Mouse (Mus musculus) midbrain, embryonic 12.5 days (tissue): Measurements from ENCODE around the gene Olfr617. TPM values are rescaled to one million over a fixed set of nuclear protein-coding genes. Genes with fewer than 3 reads are reported as not detected.
"Not testable (repeated sequence)": the region's sequence is repeated elsewhere in the genome, so short reads cannot be mapped to it uniquely, and the experiment has no call there.

Experiments used
- ATAC-seq: fragments of 200-750 bp; cut with Nextera tagmentation; 2 replicates; pipeline ENCODE4 v1.8.0; 2017; ENCODE audit warnings: low read depth, moderate TSS enrichment, moderate library complexity; ENCODE audit not compliant: low FRiP score
- H3K27ac ChIP-seq: fragments of 300-500 bp; sonication (generic); replicated peaks from 2 replicates; pipeline ENCODE4 v1.5.1; 2016; ENCODE audit warnings: mild to moderate bottlenecking
- H3K27me3 ChIP-seq: fragments of 300-500 bp; sonication (generic); 2 replicates; pipeline ENCODE4 v1.6.1; 2016; ENCODE audit warnings: mild to moderate bottlenecking
- H3K36me3 ChIP-seq: fragments of 300-500 bp; sonication (generic); 2 replicates; pipeline ENCODE4 v1.6.1; 2016
- H3K4me1 ChIP-seq: fragments of 300-500 bp; sonication (generic); 2 replicates; pipeline ENCODE4 v1.6.1; 2016
- H3K4me2 ChIP-seq: fragments of 300-500 bp; sonication (generic); replicated peaks from 2 replicates; pipeline ENCODE4 v1.6.1; 2016; ENCODE audit warnings: mild to moderate bottlenecking, moderate library complexity
- H3K4me3 ChIP-seq: fragments of 300-500 bp; sonication (generic); 2 replicates; pipeline ENCODE4 v1.5.1; 2016; ENCODE audit warnings: mild to moderate bottlenecking
- H3K9ac ChIP-seq: fragments of 300-500 bp; sonication (generic); replicated peaks from 2 replicates; pipeline ENCODE4 v1.6.1; 2016; ENCODE audit warnings: mild to moderate bottlenecking, moderate library complexity
- H3K9me3 ChIP-seq: fragments of 300-500 bp; sonication (generic); 2 replicates; pipeline ENCODE4 v1.6.1; 2016; ENCODE audit warnings: mild to moderate bottlenecking
- WGBS: fragments of 180-500 bp; shearing (Covaris S2); methylation state at CpG from one replicate; pipeline ENCODE4 v1.1.7; 2016; 5-methylcytosine and 5-hydroxymethylcytosine counted together
- microRNA-seq: library from miRNA; unstranded; fragments of <30 nt; microRNA quantifications from one replicate; pipeline ENCODE4, GENCODE M21; 2017
- polyA plus RNA-seq: library from polyadenylated mRNA; unstranded; fragments of >200 nt; fragmentation: Nextera tagmentation; extraction: Ambion mirVana; gene quantifications from 2 replicates; pipeline ENCODE4 v1.2.1, GENCODE M21; 2016

Olfr617 gene
- not detected in 2 replicates for polyA plus RNA-seq

DNA sequence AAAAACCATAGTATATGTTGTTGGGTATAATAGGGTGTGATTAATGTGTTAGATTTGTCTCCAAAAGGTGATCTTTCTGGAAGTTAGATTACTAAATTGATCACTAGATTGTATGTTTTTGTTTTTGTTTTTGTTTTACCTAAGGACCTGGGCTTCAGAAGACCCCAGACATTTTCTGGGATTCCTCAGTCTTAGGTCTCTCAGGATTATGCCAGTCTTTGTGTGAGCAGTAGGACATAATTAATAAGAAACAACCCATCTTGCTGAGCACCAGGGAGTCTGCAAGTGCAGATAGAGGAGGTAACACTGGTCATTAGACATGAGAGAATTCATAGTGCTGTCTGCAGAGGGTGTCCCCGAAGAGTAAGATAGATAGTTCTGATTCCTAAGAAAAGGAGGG is at the start of gene Olfr617:
Olfr617 (plus strand) TSS at position 301 of the 400 bp plus-strand sequence.
- no peaks in the 10 kb centered on the region for H3K4me1 ChIP-seq
- H3K27ac ChIP-seq, result no peak within 1 kb of the TSS
- H3K9me3 ChIP-seq, result no peaks in the 10 kb centered on the region
- WGBS, result 82% methylated on average over 1 of the region's 1 CpGs
- H3K9ac ChIP-seq, result no peak within 1 kb of the TSS
- no peaks in the 10 kb centered on the region for H3K36me3 ChIP-seq
- no peak within 1 kb of the TSS for H3K4me3 ChIP-seq
- no peaks in the 10 kb centered on the region for H3K27me3 ChIP-seq
- no peak for ATAC-seq
- no peak within 1 kb of the TSS for H3K4me2 ChIP-seq

DNA sequence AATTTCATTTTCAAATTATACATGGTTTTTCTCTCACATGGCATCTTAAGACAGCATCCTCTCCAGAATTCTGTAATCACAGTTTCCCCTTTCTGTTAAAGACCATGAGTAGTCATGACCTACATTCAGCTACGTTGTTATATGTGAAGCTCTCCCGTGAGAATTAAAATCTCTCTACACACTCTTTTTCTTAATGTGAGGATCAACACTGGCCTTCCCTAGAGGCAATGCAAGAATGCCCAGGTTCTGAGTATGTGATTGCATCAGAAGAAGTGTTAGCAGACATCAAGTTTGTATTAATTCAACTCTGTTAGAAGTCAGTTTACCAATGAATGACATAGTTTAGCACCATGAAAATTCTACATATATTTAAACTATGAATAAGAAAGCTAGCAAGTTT is 30.2 kb upstream of the Olfr617 start, which contains the start of gene Olfr612:
Olfr612 (minus strand) TSS at position 101 of the 400 bp plus-strand sequence.
- not testable (repeated sequence) for H3K27me3 ChIP-seq, H3K4me1 ChIP-seq, H3K4me2 ChIP-seq, H3K36me3 ChIP-seq, ATAC-seq, H3K9ac ChIP-seq, H3K4me3 ChIP-seq, H3K27ac ChIP-seq, H3K9me3 ChIP-seq
- WGBS, result 86% methylated on average over 2 of the region's 2 CpGs

DNA sequence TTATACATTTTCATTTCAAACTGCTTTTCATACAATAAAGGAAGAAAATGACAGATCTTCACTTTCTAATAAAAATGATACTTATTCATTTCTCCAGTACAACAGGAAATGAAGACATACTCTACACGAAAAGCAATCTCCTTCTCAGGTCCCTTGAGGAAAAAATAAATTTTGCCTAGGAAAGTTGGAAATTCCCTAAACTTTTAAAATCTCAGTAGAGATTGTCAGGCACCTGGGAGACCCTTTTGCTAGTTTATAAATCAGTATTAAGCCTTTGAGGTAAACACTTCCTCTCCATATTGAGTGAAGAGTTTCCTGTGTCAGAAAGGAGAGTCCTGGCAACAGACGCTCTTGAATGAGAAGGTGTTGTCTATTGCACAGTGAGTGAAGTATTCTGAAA is 25.1 kb upstream of the Olfr617 start, which contains the start of gene Olfr613:
Olfr613 (plus strand) TSS at position 301 of the 400 bp plus-strand sequence.
- Histone ChIP-seq H3K36me3 (no peaks in the 10 kb centered on the region), H3K9ac (no peak within 1 kb of the TSS), H3K27ac (no peak within 1 kb of the TSS), H3K4me3 (no peak within 1 kb of the TSS), H3K9me3 (no peaks in the 10 kb centered on the region), H3K4me2 (no peak within 1 kb of the TSS), H3K4me1 (no peaks in the 10 kb centered on the region), H3K27me3 (no peaks in the 10 kb centered on the region)
- ATAC-seq, result no peak
- WGBS, result 89% methylated on average over 2 of the region's 2 CpGs

DNA sequence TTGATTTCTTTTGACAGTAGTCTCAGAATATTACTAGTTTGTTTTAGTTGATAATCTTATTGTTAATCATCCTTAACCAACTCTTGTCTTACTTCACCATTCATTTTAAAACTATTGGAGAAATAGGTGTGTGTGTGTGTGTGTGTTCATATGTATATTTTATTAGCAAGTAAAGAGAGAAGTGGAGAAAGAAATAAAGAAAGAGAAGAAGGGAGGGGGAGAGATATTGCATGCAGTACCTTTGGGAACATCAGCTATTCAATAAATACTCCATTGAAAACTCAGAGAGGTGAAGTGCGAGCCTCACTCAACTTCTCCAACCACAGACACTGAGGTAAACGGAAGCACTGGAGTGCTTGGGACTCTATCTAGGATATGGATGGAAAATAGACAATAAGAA is 17.1 kb upstream of the Olfr617 start, which contains the start of gene Olfr615:
Olfr615 (plus strand) TSS at position 301 of the 400 bp plus-strand sequence.
- no peak for ATAC-seq
- Histone ChIP-seq H3K4me1 (no peaks in the 10 kb centered on the region), H3K27ac (no peak within 1 kb of the TSS), H3K4me2 (no peak within 1 kb of the TSS), H3K4me3 (no peak within 1 kb of the TSS), H3K27me3 (no peaks in the 10 kb centered on the region), H3K36me3 (no peaks in the 10 kb centered on the region), H3K9me3 (no peaks in the 10 kb centered on the region), H3K9ac (no peak within 1 kb of the TSS)
- 85% methylated on average over 2 of the region's 2 CpGs for WGBS

DNA sequence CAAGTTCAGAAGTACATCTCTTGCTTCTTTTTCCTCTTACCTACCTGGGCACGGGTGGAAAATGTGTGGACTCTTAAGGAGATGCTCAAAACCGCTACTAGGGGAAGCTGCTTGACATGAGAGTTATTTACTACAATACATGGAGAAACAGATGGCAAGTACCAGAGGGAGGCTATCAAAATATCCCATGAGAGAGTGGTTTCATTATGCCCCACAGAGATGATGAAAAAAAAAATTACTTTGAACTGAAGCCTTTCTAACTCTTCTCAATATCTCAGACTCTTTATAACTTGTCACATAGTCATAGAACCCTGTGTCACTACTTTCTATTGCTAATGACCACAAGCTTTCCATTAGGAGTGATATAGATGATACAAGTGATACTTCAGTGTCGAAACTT is 3.8 kb upstream of the Olfr617 start, which contains the start of gene Olfr616:
Olfr616 (minus strand) TSS at position 101 of the 400 bp plus-strand sequence.
- no peaks in the 10 kb centered on the region for H3K9me3 ChIP-seq
- no peaks in the 10 kb centered on the region for H3K4me1 ChIP-seq
- no peak within 1 kb of the TSS for H3K9ac ChIP-seq
- no peak within 1 kb of the TSS for H3K4me3 ChIP-seq
- no peaks in the 10 kb centered on the region for H3K27me3 ChIP-seq
- H3K4me2 ChIP-seq, result no peak within 1 kb of the TSS
- no peak for ATAC-seq
- H3K27ac ChIP-seq, result no peak within 1 kb of the TSS
- WGBS, result 75% methylated on average over 3 of the region's 3 CpGs
- no peaks in the 10 kb centered on the region for H3K36me3 ChIP-seq

DNA sequence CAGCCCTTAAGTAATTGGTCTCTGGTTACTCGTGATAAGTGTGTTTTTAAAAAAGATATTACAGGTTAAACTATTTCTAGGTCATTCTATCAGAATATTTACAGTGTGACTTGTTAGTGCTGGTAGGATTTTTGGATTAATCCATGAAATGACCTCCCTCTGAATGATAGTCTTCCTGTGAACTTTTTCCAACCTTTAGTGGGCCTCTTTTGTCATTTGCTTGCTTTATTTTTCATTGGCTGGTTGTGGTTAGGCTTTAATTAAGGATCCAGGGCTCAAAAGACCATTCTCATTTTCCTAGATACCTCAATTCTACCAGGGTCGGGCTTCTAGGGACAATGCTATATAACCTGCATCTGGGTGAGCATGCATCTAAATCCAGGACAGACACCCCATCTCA is 16.9 kb downstream of the Olfr617 start, which contains the start of gene Olfr618:
Olfr618 (plus strand) TSS at position 301 of the 400 bp plus-strand sequence.
- Histone ChIP-seq H3K9ac (no peak within 1 kb of the TSS), H3K4me3 (no peak within 1 kb of the TSS), H3K27ac (no peak within 1 kb of the TSS), H3K27me3 (no peaks in the 10 kb centered on the region), H3K4me1 (no peaks in the 10 kb centered on the region), H3K4me2 (no peak within 1 kb of the TSS), H3K9me3 (no peaks in the 10 kb centered on the region), H3K36me3 (no peaks in the 10 kb centered on the region)
- WGBS, result 64% methylated on average over 2 of the region's 2 CpGs
- ATAC-seq, result no peak

DNA sequence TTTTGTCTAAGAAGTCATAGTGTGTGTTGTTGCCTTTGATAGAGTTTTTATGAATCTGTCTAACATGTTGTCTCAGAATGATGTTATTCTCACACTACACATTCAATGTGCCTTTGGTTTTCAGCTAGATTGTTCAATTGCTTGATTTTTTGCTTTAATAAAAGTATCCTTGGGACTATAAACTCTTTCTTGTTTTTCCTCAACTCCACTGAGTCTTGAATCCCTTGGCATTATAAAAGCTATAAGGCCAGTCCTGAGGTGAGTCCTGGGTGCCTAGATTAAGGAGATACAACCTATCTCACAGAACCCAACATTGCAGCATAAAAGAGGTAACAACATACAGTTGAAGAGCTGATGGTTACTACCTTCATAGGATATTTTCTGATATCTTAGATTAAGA is 27.4 kb downstream of the Olfr617 start, which contains the start of gene Olfr619:
Olfr619 (plus strand) TSS at position 301 of the 400 bp plus-strand sequence.
- no peaks in the 10 kb centered on the region for H3K9me3 ChIP-seq
- ATAC-seq, result no peak
- no peaks in the 10 kb centered on the region for H3K27me3 ChIP-seq
- no peak within 1 kb of the TSS for H3K9ac ChIP-seq
- H3K36me3 ChIP-seq, result no peaks in the 10 kb centered on the region
- H3K4me3 ChIP-seq, result no peak within 1 kb of the TSS
- no peaks in the 10 kb centered on the region for H3K4me1 ChIP-seq
- H3K27ac ChIP-seq, result no peak within 1 kb of the TSS
- no peak within 1 kb of the TSS for H3K4me2 ChIP-seq

DNA sequence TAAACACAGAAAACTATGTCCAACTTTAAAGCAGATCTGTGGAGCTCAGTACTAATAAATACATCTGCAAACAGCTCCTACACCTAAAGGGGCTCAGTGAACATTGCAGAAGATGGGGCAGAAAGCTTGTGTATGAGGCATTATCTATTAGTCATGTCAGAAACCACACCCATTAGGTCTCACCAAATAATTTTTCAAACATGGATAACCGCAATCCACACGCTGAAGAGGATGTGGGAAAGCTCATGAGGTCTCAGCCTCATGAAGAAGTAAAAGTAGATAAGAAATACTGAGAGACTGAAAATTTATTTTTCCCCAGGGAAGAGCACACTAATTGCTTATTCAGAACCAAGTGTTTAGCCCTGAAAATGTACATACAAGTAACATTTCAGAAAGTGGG is 34.6 kb downstream of the Olfr617 start:
- no peak overlapping the region for H3K9ac ChIP-seq
- ATAC-seq, result no peak
- H3K27me3 ChIP-seq, result no peaks in the 10 kb centered on the region
- 80% methylated on average over 2 of the region's 2 CpGs for WGBS
- H3K4me1 ChIP-seq, result no peaks in the 10 kb centered on the region
- H3K27ac ChIP-seq, result no peak overlapping the region
- H3K36me3 ChIP-seq, result no peaks in the 10 kb centered on the region
- H3K4me2 ChIP-seq, result no peak overlapping the region
- no peaks in the 10 kb centered on the region for H3K9me3 ChIP-seq
- no peak overlapping the region for H3K4me3 ChIP-seq

DNA sequence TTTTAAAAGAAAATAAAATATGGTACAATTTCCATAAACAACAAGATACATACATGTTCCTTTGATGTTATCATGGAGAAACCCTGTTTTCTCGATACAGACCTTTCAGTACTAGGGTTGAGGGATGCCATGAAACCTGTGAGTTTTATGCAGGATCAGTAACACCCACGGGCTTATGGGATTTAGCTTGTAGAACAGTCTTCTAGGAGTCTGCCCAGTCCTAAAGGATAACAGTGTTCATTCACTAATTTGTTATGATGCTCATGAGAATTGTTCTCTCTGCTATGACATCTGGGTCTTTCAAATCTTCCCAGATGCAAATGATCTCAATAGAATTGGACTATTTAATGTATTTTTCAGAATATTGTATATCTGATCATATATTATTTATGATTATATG is 39.6 kb downstream of the Olfr617 start, which contains the start of gene Olfr620:
Olfr620 (minus strand) TSS at position 101 of the 400 bp plus-strand sequence.
- no peaks in the 10 kb centered on the region for H3K36me3 ChIP-seq
- H3K4me3 ChIP-seq, result no peak within 1 kb of the TSS
- no peaks in the 10 kb centered on the region for H3K4me1 ChIP-seq
- H3K9ac ChIP-seq, result no peak within 1 kb of the TSS
- no peaks in the 10 kb centered on the region for H3K9me3 ChIP-seq
- no peaks in the 10 kb centered on the region for H3K27me3 ChIP-seq
- no peak within 1 kb of the TSS for H3K4me2 ChIP-seq
- WGBS, result 72% methylated on average over 2 of the region's 2 CpGs
- H3K27ac ChIP-seq, result no peak within 1 kb of the TSS
- ATAC-seq, result no peak

Small RNA genes within 50 kb of the gene (microRNA-seq; reads per million reads assigned to microRNA genes)
- not detected for gene Gm26506

Other genes with a start within 250 kb of the Olfr617 start
- not detected in 2 replicates for gene Olfr598, start 249.5 kb upstream of the Olfr617 start, polyA plus RNA-seq
- gene Olfr599, start 237.1 kb upstream of the Olfr617 start, polyA plus RNA-seq, result not detected in 2 replicates
- not detected in 2 replicates for gene Olfr600, start 223.4 kb upstream of the Olfr617 start, polyA plus RNA-seq
- not detected in 2 replicates for gene Olfr601, start 210.4 kb upstream of the Olfr617 start, polyA plus RNA-seq
- gene Olfr603, start 186.9 kb upstream of the Olfr617 start, polyA plus RNA-seq, result not detected in 2 replicates
- not detected in 2 replicates for gene Usp17lc, start 158.0 kb upstream of the Olfr617 start, polyA plus RNA-seq
- not detected in 2 replicates for gene Olfr605, start 127.6 kb upstream of the Olfr617 start, polyA plus RNA-seq
- gene Olfr606, start 124.0 kb upstream of the Olfr617 start, polyA plus RNA-seq, result not detected in 2 replicates
- gene Olfr607, start 108.9 kb upstream of the Olfr617 start, polyA plus RNA-seq, result not detected in 2 replicates
- not detected in 2 replicates for gene Olfr608, start 103.2 kb upstream of the Olfr617 start, polyA plus RNA-seq
- gene Olfr609, start 75.0 kb upstream of the Olfr617 start, polyA plus RNA-seq, result not detected in 2 replicates
- not detected in 2 replicates for gene Olfr610, start 60.9 kb upstream of the Olfr617 start, polyA plus RNA-seq
- not detected in 2 replicates for gene Olfr611, start 52.2 kb upstream of the Olfr617 start, polyA plus RNA-seq
- gene Olfr612, start 30.3 kb upstream of the Olfr617 start, polyA plus RNA-seq, result not detected in 2 replicates
- gene Olfr613, start 25.0 kb upstream of the Olfr617 start, polyA plus RNA-seq, result not detected in 2 replicates
- not detected in 2 replicates for gene Olfr615, start 17.0 kb upstream of the Olfr617 start, polyA plus RNA-seq
- not detected in 2 replicates for gene Olfr616, start 3.9 kb upstream of the Olfr617 start, polyA plus RNA-seq
- not detected in 2 replicates for gene Olfr618, start 17.0 kb downstream of the Olfr617 start, polyA plus RNA-seq
- gene Olfr619, start 27.5 kb downstream of the Olfr617 start, polyA plus RNA-seq, result not detected in 2 replicates
- gene Olfr620, start 39.5 kb downstream of the Olfr617 start, polyA plus RNA-seq, result not detected in 2 replicates
- gene Olfr622, start 69.6 kb downstream of the Olfr617 start, polyA plus RNA-seq, result not detected in 2 replicates
- gene Olfr623, start 90.6 kb downstream of the Olfr617 start, polyA plus RNA-seq, result not detected in 2 replicates
- not detected in 2 replicates for gene Olfr624, start 98.1 kb downstream of the Olfr617 start, polyA plus RNA-seq
- not detected in 2 replicates for gene Olfr625-ps1, start 109.7 kb downstream of the Olfr617 start, polyA plus RNA-seq
- gene Olfr243, start 141.6 kb downstream of the Olfr617 start, polyA plus RNA-seq, result not detected in 2 replicates
- gene Olfr628, start 157.3 kb downstream of the Olfr617 start, polyA plus RNA-seq, result not detected in 2 replicates
- gene Olfr629, start 171.9 kb downstream of the Olfr617 start, polyA plus RNA-seq, result not detected in 2 replicates
- not detected in 2 replicates for gene Olfr630, start 184.3 kb downstream of the Olfr617 start, polyA plus RNA-seq
- not detected in 2 replicates for gene Olfr69, start 198.5 kb downstream of the Olfr617 start, polyA plus RNA-seq
- not detected in 2 replicates for gene Olfr68, start 206.6 kb downstream of the Olfr617 start, polyA plus RNA-seq
- gene Olfr67, start 218.8 kb downstream of the Olfr617 start, polyA plus RNA-seq, result not detected in 2 replicates
- gene Hbb-bt, start 240.9 kb downstream of the Olfr617 start, polyA plus RNA-seq, result 769 and 928 TPM in 2 replicates